7 mouse cellular contexts compared by ENCODE assay signal in genomic region chr8:87220581-87220980, GRCm38 (mm10).
"Had no signal": no experiment of that assay in that cellular context is flagged by ENCODE, and none has a peak within 500 bp of the region (broad histone marks: within the 10 kb centered on the region; RNA-seq: fewer than 3 reads in every experiment).

No protein-coding gene starts in this region.

- DNase-seq: liver, postnatal 0 days; lung, adult 2 months; lung, postnatal 4 days; right cerebral cortex, postnatal 14 days; thymus, adult 2 months; thymus, postnatal 25 days; thymus, postnatal 4 days had no signal
